Mouse (Mus musculus) effector memory CD4-positive, alpha-beta T cell, adult 5 months (primary cell): ENCODE data around the gene Lilra5. TPM values are rescaled to one million over a fixed set of nuclear protein-coding genes. Genes with fewer than 3 reads are reported as not detected.

Experiments
- polyA plus RNA-seq: library from polyadenylated mRNA; unstranded; fragments of 100-300 nt; shearing (Covaris generic); gene quantifications from one replicate; pipeline ENCODE4 v1.2.1, GENCODE M21; 2017

Lilra5 gene
- polyA plus RNA-seq: not detected

GRCm38 (mm10) chr7:4237454-4237853, at the start of gene Lilra5:
Gene Lilra5 (plus strand): TSS chr7:4237754.

Other genes starting within 250 kb of the Lilra5 start
- gene Lair1, start 174.6 kb upstream of the Lilra5 start, polyA plus RNA-seq: 14.2 TPM
- gene Ttyh1, start 118.3 kb upstream of the Lilra5 start, polyA plus RNA-seq: 1.0 TPM
- gene Leng8, start 100.7 kb upstream of the Lilra5 start, polyA plus RNA-seq: 186 TPM
- 21.4 TPM for gene Leng9, start 87.4 kb upstream of the Lilra5 start, polyA plus RNA-seq
- gene Cdc42ep5, start 72.9 kb upstream of the Lilra5 start, polyA plus RNA-seq: not detected
- gene Ncr1, start 100.0 kb downstream of the Lilra5 start, polyA plus RNA-seq: not detected
- gene Gp6, start 160.0 kb downstream of the Lilra5 start, polyA plus RNA-seq: not detected
- gene Rdh13, start 207.9 kb downstream of the Lilra5 start, polyA plus RNA-seq: 4.1 TPM
- 10.6 TPM for gene Eps8l1, start 222.9 kb downstream of the Lilra5 start, polyA plus RNA-seq